In the genomic region with DNA sequence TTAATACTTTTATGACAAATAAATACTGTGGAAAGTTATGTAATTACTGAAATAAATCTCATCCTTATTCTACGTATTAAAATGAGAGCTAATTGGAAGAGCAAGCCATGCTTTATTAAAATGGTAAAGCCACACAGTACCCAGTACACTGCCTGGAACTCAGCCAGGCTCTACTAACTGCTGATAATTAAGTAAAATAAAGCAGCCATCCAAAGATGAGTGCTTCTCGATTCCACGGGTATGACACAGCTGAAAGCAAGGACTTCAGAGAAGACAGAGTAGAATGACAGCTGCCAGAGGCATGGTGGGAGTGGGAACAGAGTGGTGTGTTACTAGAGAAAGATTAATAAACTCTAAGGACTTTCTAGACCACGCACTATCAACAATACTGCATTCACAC, we compare ENCODE assay signal across 20 mouse cellular contexts.
"Had no signal": no experiment of that assay in that cellular context is flagged by ENCODE, and none has a peak within 500 bp of the region (broad histone marks: within the 10 kb centered on the region; RNA-seq: fewer than 3 reads in every experiment).

No protein-coding gene starts in this region.

- H3K4me1 ChIP-seq: limb, embryonic 12.5 days; limb, embryonic 15.5 days; midbrain, embryonic 12.5 days; midbrain, embryonic 15.5 days; stomach, embryonic 15.5 days had no signal

- H3K4me3 ChIP-seq: left cerebral cortex, adult 2 months; limb, embryonic 12.5 days; limb, embryonic 15.5 days; midbrain, embryonic 12.5 days; midbrain, embryonic 15.5 days; stomach, embryonic 15.5 days had no signal

- DNase-seq: kidney, adult 2 months; kidney, postnatal 25 days; layer of hippocampus, postnatal 36 days; liver, postnatal 0 days; lung, embryonic 14.5 days; right cerebral cortex, postnatal 25 days; spleen, adult 18-20 months; thymus, adult 18-20 months; thymus, postnatal 36 days had no signal

- H3K36me3 ChIP-seq: limb, embryonic 12.5 days; limb, embryonic 15.5 days; midbrain, embryonic 12.5 days; midbrain, embryonic 15.5 days; stomach, embryonic 15.5 days had no signal

- H3K9ac ChIP-seq: limb, embryonic 12.5 days; limb, embryonic 15.5 days; liver, embryonic 14.5 days; liver, postnatal 0 days; lung, embryonic 14.5 days; midbrain, embryonic 12.5 days; midbrain, embryonic 15.5 days; stomach, embryonic 15.5 days had no signal

- H3K27ac ChIP-seq: kidney, postnatal 0 days; left cerebral cortex, adult 2 months; limb, embryonic 12.5 days; limb, embryonic 15.5 days; liver, embryonic 14.5 days; macrophage; midbrain, embryonic 12.5 days; midbrain, embryonic 15.5 days; stomach, embryonic 15.5 days had no signal

- H3K9me3 ChIP-seq: limb, embryonic 12.5 days; limb, embryonic 15.5 days; midbrain, embryonic 12.5 days; midbrain, embryonic 15.5 days; stomach, embryonic 15.5 days had no signal

- ATAC-seq: liver, postnatal 0 days; lung, postnatal 0 days; midbrain, embryonic 15.5 days had no signal

- H3K27me3 ChIP-seq: limb, embryonic 12.5 days; limb, embryonic 15.5 days; midbrain, embryonic 12.5 days; midbrain, embryonic 15.5 days; stomach, embryonic 15.5 days had no signal

- H3K4me2 ChIP-seq: limb, embryonic 12.5 days; limb, embryonic 15.5 days; liver, embryonic 11.5 days; lung, embryonic 14.5 days; midbrain, embryonic 12.5 days; midbrain, embryonic 15.5 days; stomach, embryonic 15.5 days had no signal
